Mouse (Mus musculus) spleen, adult 2 months (tissue): ENCODE data around the gene Ccdc167.

Experiments used
- CTCF ChIP-seq: fragments of 200-500 bp; IDR thresholded peaks from 2 replicates; pipeline ENCODE4 v1.5.1; 2011; ENCODE audit warnings: mild to moderate bottlenecking, inconsistent platforms; ENCODE audit not compliant: insufficient read depth, insufficient read length, insufficient replicate concordance; ENCODE audit errors: extremely low read depth
- POLR2A ChIP-seq: fragments of 200-500 bp; IDR thresholded peaks from 2 replicates; pipeline ENCODE4 v1.6.1; 2011; ENCODE audit warnings: low read depth, low read length, inconsistent platforms

GRCm38 (mm10) chr17:29681669-29682068 lies 35.2 kb downstream of the Ccdc167 start:
- TF ChIP-seq POLR2A (no peak), CTCF (no peak)
